10 mouse cellular contexts compared by ENCODE assay signal in genomic region chr9:62541606-62542005, GRCm38 (mm10). TPM values are rescaled to one million over a fixed set of nuclear protein-coding genes. Genes with fewer than 3 reads are reported as not detected.
A peak's percentile ranks its signal among the peaks of the same experiment; 100 is the strongest.
DNase-seq lines count a peak whose midpoint lies in the region; ATAC-seq and TF ChIP-seq lines count a peak whose summit lies in the region.
"Had no signal": no experiment of that assay in that cellular context is flagged by ENCODE, and none has a peak within 500 bp of the region (broad histone marks: within the 10 kb centered on the region; RNA-seq: fewer than 3 reads in every experiment).

No protein-coding gene starts in this region.

- H3K9me3 ChIP-seq in forebrain, embryonic 10.5 days, result no peaks in the 10 kb centered on the region
- H3K9me3 ChIP-seq in hindbrain, embryonic 13.5 days, result no peaks in the 10 kb centered on the region

- no peak for TF ChIP-seq CTCF in layer of hippocampus, adult 2 months (conservative IDR thresholded peaks at IDR 0.05)

- H3ac ChIP-seq in myocyte (ENCODE audit: control insufficient read depth, insufficient read length), result no peak overlapping the region

- H3K27me3 ChIP-seq in forebrain, embryonic 10.5 days (ENCODE audit: poor library complexity, severe bottlenecking), result peaks cover 72% of the 10 kb centered on the region
- 0 out of 2 replicates have a peak, but pooled peaks cover 5% of the 10 kb centered on the region for H3K27me3 ChIP-seq in hindbrain, embryonic 13.5 days
- H3K27me3 ChIP-seq in myocyte (ENCODE audit: control insufficient read depth, insufficient read depth, insufficient read length), result no peaks in the 10 kb centered on the region

- no peaks in the 10 kb centered on the region for H3K79me2 ChIP-seq in myocyte (ENCODE audit: control insufficient read depth, insufficient read depth)

- peak overlapping the region; percentile 43; the same call in 1 of the 2 replicates for H3K9ac ChIP-seq in hindbrain, embryonic 13.5 days
- H3K9ac ChIP-seq: lung, embryonic 14.5 days had no signal

- no peak for DNase-seq in layer of hippocampus, adult 2 months (ENCODE audit: low spot score in 2 of 2)
- no peak for DNase-seq in layer of hippocampus, adult 8-10 months (ENCODE audit: low spot score in 2 of 2)
- DNase-seq in forebrain, embryonic 10.5 days (ENCODE audit: extremely low spot score, low spot score), result no peak
- no peak for DNase-seq in adrenal gland, adult 8-10 months
- DNase-seq in left cerebral cortex, adult 18-20 months (ENCODE audit: low spot score in 2 of 2), result no peak
- DNase-seq in kidney, postnatal 25 days, result no peak

- 58% methylated on average over 10 of the region's 10 CpGs for WGBS in forebrain, embryonic 10.5 days
- 56% methylated on average over 10 of the region's 10 CpGs for WGBS in hindbrain, embryonic 13.5 days

- H3K4me3 ChIP-seq in layer of hippocampus, adult 2 months, result no peak overlapping the region
- H3K4me3 ChIP-seq in forebrain, embryonic 10.5 days, result no peak overlapping the region
- no peak overlapping the region for H3K4me3 ChIP-seq in hindbrain, embryonic 13.5 days
- H3K4me3 ChIP-seq in myocyte, result no peak overlapping the region

- TF ChIP-seq POLR2A in myocyte (IDR thresholded peaks at IDR 0.05; ENCODE audit: insufficient read length, low read depth), result no peak

- H3K36me3 ChIP-seq in forebrain, embryonic 10.5 days (replicated peaks), result no peaks in the 10 kb centered on the region
- no peaks in the 10 kb centered on the region for H3K36me3 ChIP-seq in hindbrain, embryonic 13.5 days
- H3K36me3 ChIP-seq in myocyte (ENCODE audit: control insufficient read depth, insufficient read depth), result no peaks in the 10 kb centered on the region

- H3K4me2 ChIP-seq in hindbrain, embryonic 13.5 days, result no peak overlapping the region
- peak overlapping the region; percentile 34 for H3K4me2 ChIP-seq in myocyte (ENCODE audit: low read depth)
- H3K4me2 ChIP-seq: lung, embryonic 14.5 days had no signal

- ATAC-seq in hindbrain, embryonic 13.5 days (ENCODE audit: low FRiP score), result no peak
- ATAC-seq: activated CD4-positive, CD25-positive, alpha-beta regulatory T cell, adult 4 months had no signal

- H3K27ac ChIP-seq in layer of hippocampus, adult 2 months, result peak overlapping the region; percentile 98
- peak overlapping the region; percentile 75 for H3K27ac ChIP-seq in forebrain, embryonic 10.5 days
- peak overlapping the region; percentile 89 for H3K27ac ChIP-seq in hindbrain, embryonic 13.5 days

- H3K4me1 ChIP-seq in forebrain, embryonic 10.5 days, result peaks cover 50% of the 10 kb centered on the region
- peaks cover 80% of the 10 kb centered on the region for H3K4me1 ChIP-seq in hindbrain, embryonic 13.5 days (replicated peaks)

TF ChIP-seq in myocyte, 11 proteins besides CTCF, POLR2A, EP300 and RAD21:
- no peak for TF ChIP-seq USF1 (IDR thresholded peaks at IDR 0.05; ENCODE audit: low read depth)
- TF ChIP-seq REST (IDR thresholded peaks at IDR 0.05; ENCODE audit: insufficient read depth, insufficient read length), result no peak
- no peak for TF ChIP-seq MAX (IDR thresholded peaks at IDR 0.05; ENCODE audit: low read depth)
- no peak for TF ChIP-seq CEBPB (IDR thresholded peaks at IDR 0.05; ENCODE audit: insufficient read depth, poor library complexity, severe bottlenecking)
- no peak for TF ChIP-seq SRF (IDR thresholded peaks at IDR 0.05; ENCODE audit: control insufficient read depth, insufficient read length, low read depth)
- no peak for TF ChIP-seq POLR2AphosphoS2 (IDR thresholded peaks at IDR 0.05; ENCODE audit: insufficient read length, low read depth)
- TF ChIP-seq TCF12 (IDR thresholded peaks at IDR 0.05; ENCODE audit: insufficient read depth, poor library complexity, severe bottlenecking), result no peak

RNA-seq across cellular contexts. Expression of gene Coro2b, which starts 4.8 kb away (rescaled TPM):
- total RNA-seq in layer of hippocampus, adult 2 months (2021), result 100 to 1,000 TPM; 226 to 243 TPM
- 100 to 1,000 TPM; 201 to 245 (median 216) TPM for total RNA-seq in layer of hippocampus, adult 8-10 months (2022)
- polyA plus RNA-seq in forebrain, embryonic 10.5 days (2016; fragmentation: Nextera tagmentation; extraction: Ambion mirVana), result 9.7 and 10.0 TPM in 2 replicates
- 34.3 and 39.0 TPM in 2 replicates for polyA plus RNA-seq in hindbrain, embryonic 13.5 days (2015; fragmentation: Nextera tagmentation; extraction: Ambion mirVana)
- 21.3 TPM for polyA plus RNA-seq in myocyte (2012; fragmentation: generic; extraction: Trizol)
- 10 to 100 TPM; 12.4 to 20.2 (median 18.2) TPM for total RNA-seq in adrenal gland, adult 8-10 months (2022)
- total RNA-seq in left cerebral cortex, adult 18-20 months (2021), result 100 to 1,000 TPM; 162 to 174 TPM

Comparison
In these comparisons a context has a peak if more than half of its experiments do, and no peak if none do; other contexts are left out.
1. RNA of gene Coro2b, which starts 4.8 kb away (total RNA-seq): 226 to 243 TPM in layer of hippocampus, adult 2 months, 201 to 245 TPM in layer of hippocampus, adult 8-10 months and 162 to 174 TPM in left cerebral cortex, adult 18-20 months; 12.4 to 20.2 TPM in adrenal gland, adult 8-10 months; every median in the first group is over 4 times any median in the second.
2. Peak in every context shown above with its lines, with median percentiles within 50 percentile points of each other: H3K27ac ChIP-seq.